Mouse (Mus musculus) kidney, postnatal 0 days (tissue): ENCODE data around the gene Pex1. TPM values are rescaled to one million over a fixed set of nuclear protein-coding genes. Genes with fewer than 3 reads are reported as not detected.

Experiments
- ATAC-seq: fragments of 200-750 bp; cut with Nextera tagmentation; replicated peaks from 2 replicates; pipeline ENCODE4 v1.8.0; 2017; ENCODE audit warnings: low read depth, moderate number of reproducible peaks, moderate TSS enrichment, moderate library complexity; ENCODE audit not compliant: low FRiP score
- DNase-seq: peaks from one replicate; pipeline ENCODE4 v3.0.0-alpha.2; 2016; ENCODE audit warnings: low spot score
- H3K27ac ChIP-seq: fragments of 300-500 bp; sonication (generic); 2 replicates; pipeline ENCODE4 v1.5.1; 2014; ENCODE audit warnings: mild to moderate bottlenecking
- H3K27me3 ChIP-seq: fragments of 300-500 bp; sonication (generic); 2 replicates; pipeline ENCODE4 v1.6.1; 2014; ENCODE audit warnings: low read length, mixed read lengths; ENCODE audit not compliant: insufficient read depth
- H3K36me3 ChIP-seq: fragments of 300-500 bp; sonication (generic); 2 replicates; pipeline ENCODE4 v1.6.1; 2014; ENCODE audit warnings: low read length, mixed read lengths; ENCODE audit not compliant: insufficient read depth
- H3K4me1 ChIP-seq: fragments of 300-500 bp; sonication (generic); replicated peaks from 2 replicates; pipeline ENCODE4 v1.6.1; 2014; ENCODE audit warnings: antibody characterized with exemption, low read length, mixed read lengths; ENCODE audit not compliant: insufficient read depth
- H3K4me2 ChIP-seq: fragments of 300-500 bp; sonication (generic); 2 replicates; pipeline ENCODE4 v1.6.1; 2014; ENCODE audit warnings: mild to moderate bottlenecking, low read length, moderate library complexity, mixed read lengths
- H3K4me3 ChIP-seq: fragments of 300-500 bp; sonication (generic); replicated peaks from 2 replicates; pipeline ENCODE4 v1.5.1; 2014; ENCODE audit warnings: low read depth, low read length
- H3K9ac ChIP-seq: fragments of 300-500 bp; sonication (generic); 2 replicates; pipeline ENCODE4 v1.6.1; 2014; ENCODE audit warnings: low read depth, low read length
- H3K9me3 ChIP-seq: fragments of 300-500 bp; sonication (generic); replicated peaks from 2 replicates; pipeline ENCODE4 v1.6.1; 2016; ENCODE audit warnings: low read length, inconsistent platforms, mixed read lengths
- CTCF ChIP-seq: IDR thresholded peaks from 2 replicates; pipeline ENCODE4 v1.5.1; 2016; ENCODE audit warnings: antibody characterized with exemption, low read depth, mild to moderate bottlenecking, moderate library complexity
- WGBS: fragments of 180-500 bp; shearing (Covaris S2); extraction: QIAGEN DNeasy Blood & Tissue Kit; methylation state at CpG from one replicate; pipeline ENCODE4 v1.1.7; 2014; 5-methylcytosine and 5-hydroxymethylcytosine counted together
- microRNA-seq: library from miRNA; unstranded; fragments of <30 nt; microRNA quantifications from one replicate; pipeline ENCODE4, GENCODE M21; 2016
- polyA plus RNA-seq: library from polyadenylated mRNA; unstranded; fragments of >200 nt; fragmentation: Nextera tagmentation; extraction: Ambion mirVana; gene quantifications from 2 replicates; pipeline ENCODE4 v1.2.1, GENCODE M21; 2015

Gene Pex1
- polyA plus RNA-seq, 1 experiment from 2014 or later: 16.6 TPM

- ATAC-seq (no peak), DNase-seq (no peak)
- Histone ChIP-seq H3K9me3 (no peaks in the 10 kb centered on the region), H3K4me2 (no peak overlapping the region), H3K36me3 (no peaks in the 10 kb centered on the region), H3K4me1 (no peaks in the 10 kb centered on the region), H3K27me3 (no peaks in the 10 kb centered on the region), H3K9ac (no peak overlapping the region), H3K4me3 (no peak overlapping the region), H3K27ac (no peak overlapping the region)
- TF ChIP-seq CTCF: no peak
- WGBS: 81% methylated on average over 4 of the region's 4 CpGs
These were observed 57.9 kb downstream of the Pex1 start for GRCm38 (mm10) chr5:3653801-3654200.

- Histone ChIP-seq H3K36me3 (no peaks in the 10 kb centered on the region), H3K27me3 (no peaks in the 10 kb centered on the region), H3K9ac (no peak within 1 kb of the TSS), H3K27ac (no peak within 1 kb of the TSS), H3K4me1 (no peaks in the 10 kb centered on the region), H3K4me3 (no peak within 1 kb of the TSS), H3K9me3 (no peaks in the 10 kb centered on the region), H3K4me2 (no peak within 1 kb of the TSS)
- TF ChIP-seq CTCF: no peak
- ATAC-seq (no peak), DNase-seq (no peak)
- WGBS: 77% methylated on average over 5 of the region's 5 CpGs
These were observed 61.2 kb downstream of the Pex1 start, which contains the start of gene Gatad1 for GRCm38 (mm10) chr5:3657085-3657484. TSS of gene Gatad1 (minus strand) at chr5:3657185.

GRCm38 (mm10) chr5:3665225-3665624 lies 69.4 kb downstream of the Pex1 start:
- Histone ChIP-seq H3K27ac (no peak overlapping the region), H3K9me3 (no peaks in the 10 kb centered on the region), H3K9ac (no peak overlapping the region), H3K27me3 (no peaks in the 10 kb centered on the region), H3K4me1 (no peaks in the 10 kb centered on the region), H3K4me3 (no peak overlapping the region), H3K36me3 (no peaks in the 10 kb centered on the region), H3K4me2 (no peak overlapping the region)
- no peak for DNase-seq
- no peak for ATAC-seq
- WGBS: 89% methylated on average over 2 of the region's 2 CpGs
- no peak for TF ChIP-seq CTCF

- no peaks in the 10 kb centered on the region for H3K36me3 ChIP-seq
- H3K9me3 ChIP-seq: no peaks in the 10 kb centered on the region
- no peaks in the 10 kb centered on the region for H3K4me1 ChIP-seq
- no peak for TF ChIP-seq CTCF
- no peak overlapping the region for H3K9ac ChIP-seq
- H3K27me3 ChIP-seq: no peaks in the 10 kb centered on the region
- H3K27ac ChIP-seq: no peak overlapping the region
- no peak for ATAC-seq
- H3K4me3 ChIP-seq: no peak overlapping the region
- no peak overlapping the region for H3K4me2 ChIP-seq
- 87% methylated on average over 12 of the region's 12 CpGs for WGBS
- no peak for DNase-seq
These were observed 70.7 kb downstream of the Pex1 start for GRCm38 (mm10) chr5:3666585-3666984.

- Histone ChIP-seq H3K36me3 (no peaks in the 10 kb centered on the region), H3K27me3 (no peaks in the 10 kb centered on the region), H3K4me2 (no peak overlapping the region), H3K4me3 (no peak overlapping the region), H3K9ac (no peak overlapping the region), H3K27ac (no peak overlapping the region), H3K4me1 (no peaks in the 10 kb centered on the region), H3K9me3 (no peaks in the 10 kb centered on the region)
- no peak for ATAC-seq
- DNase-seq: no peak
- no peak for TF ChIP-seq CTCF
- 88% methylated on average over 6 of the region's 6 CpGs for WGBS
These were observed 74.2 kb downstream of the Pex1 start for GRCm38 (mm10) chr5:3669938-3670554.

Small RNA genes within 50 kb of the gene (microRNA-seq; reads per million reads assigned to microRNA genes)
- not detected for gene Gm26238

Other genes with a start within 250 kb of the Pex1 start
- gene Fam133b, start 52.2 kb upstream of the Pex1 start, polyA plus RNA-seq: 30.6 and 31.0 TPM in 2 replicates
- gene 1700109H08Rik, start 24.5 kb upstream of the Pex1 start, polyA plus RNA-seq: 0.41 and 0.62 TPM in 2 replicates
- 10.2 and 12.1 TPM in 2 replicates for gene Rbm48, start 519 bp downstream of the Pex1 start, polyA plus RNA-seq
- gene Tmbim7, start 55.1 kb downstream of the Pex1 start, polyA plus RNA-seq: not detected in 2 replicates
- 85.8 and 88.5 TPM in 2 replicates for gene Gatad1, start 61.1 kb downstream of the Pex1 start, polyA plus RNA-seq
- 13.3 and 14.1 TPM in 2 replicates for gene Ankib1, start 206.9 kb downstream of the Pex1 start, polyA plus RNA-seq
- 36.7 and 39.4 TPM in 2 replicates for gene Krit1, start 207.1 kb downstream of the Pex1 start, polyA plus RNA-seq
- not detected in 2 replicates for gene Lrrd1, start 249.1 kb downstream of the Pex1 start, polyA plus RNA-seq